Mouse (Mus musculus): ENCODE results near the gene Ildr2. TPM values are rescaled to one million over a fixed set of nuclear protein-coding genes. Genes with fewer than 3 reads are reported as not detected.

Gene Ildr2
- polyA plus RNA-seq, 1 experiment = not detected

DNA sequence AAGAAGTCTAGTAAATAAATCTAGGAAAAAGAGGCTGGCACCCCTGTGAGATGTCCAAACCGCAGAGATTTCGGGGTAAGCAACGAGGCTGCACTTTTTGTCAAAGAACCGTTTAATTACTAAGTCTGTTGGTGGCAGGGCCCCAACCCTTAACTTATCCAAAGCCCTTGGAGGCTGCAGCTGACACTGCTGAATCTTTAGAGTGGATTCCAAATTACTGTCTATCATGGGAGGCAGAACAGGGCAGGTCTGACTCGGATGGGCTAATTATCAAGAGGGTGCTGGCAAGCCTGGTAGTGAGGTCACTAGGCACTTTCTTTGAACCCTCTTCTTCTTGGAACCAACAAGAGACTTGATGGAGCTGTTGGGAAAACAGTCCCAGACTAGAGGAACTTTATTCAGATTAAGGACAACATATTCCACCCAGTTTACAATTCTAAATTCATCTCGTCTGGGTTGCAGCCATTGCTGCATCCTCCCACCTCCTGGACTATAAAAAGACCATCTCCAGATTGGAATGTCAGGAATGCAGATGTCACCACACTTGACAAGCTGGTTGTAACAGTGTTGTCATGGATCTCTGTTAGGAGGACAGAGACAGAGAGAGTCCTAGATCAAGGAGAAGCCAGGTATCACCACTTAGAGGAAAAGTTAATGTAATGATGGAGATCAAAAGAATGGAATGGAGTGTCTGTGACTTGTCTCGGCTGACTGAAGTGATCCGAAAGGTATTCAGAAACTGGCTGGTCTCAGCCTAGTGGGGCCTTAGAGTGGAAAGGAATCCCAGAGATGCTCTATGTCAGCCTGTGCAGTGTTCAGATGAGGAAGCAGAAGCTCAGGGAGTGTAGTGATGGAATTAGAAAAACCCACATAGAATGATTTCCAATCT is 50.7 kb downstream of the Ildr2 start:
- TF ChIP-seq GATA1 (IDR thresholded peaks at IDR 0.05; ENCODE audit: low read length) = no peak

- no peak for TF ChIP-seq GATA1 (IDR thresholded peaks at IDR 0.05; ENCODE audit: low read length)
Measured at GRCm38 (mm10) chr1:166308471-166308850, 54.5 kb downstream of the Ildr2 start.

GRCm38 (mm10) chr1:166308851-166309715 is 55.1 kb downstream of the Ildr2 start:
- TF ChIP-seq GATA1 (IDR thresholded peaks at IDR 0.05; ENCODE audit: low read length) = no peak

GRCm38 (mm10) chr1:166311151-166311550 is 57.2 kb downstream of the Ildr2 start:
- TF ChIP-seq GATA1 (IDR thresholded peaks at IDR 0.05; ENCODE audit: low read length) = no peak

DNA sequence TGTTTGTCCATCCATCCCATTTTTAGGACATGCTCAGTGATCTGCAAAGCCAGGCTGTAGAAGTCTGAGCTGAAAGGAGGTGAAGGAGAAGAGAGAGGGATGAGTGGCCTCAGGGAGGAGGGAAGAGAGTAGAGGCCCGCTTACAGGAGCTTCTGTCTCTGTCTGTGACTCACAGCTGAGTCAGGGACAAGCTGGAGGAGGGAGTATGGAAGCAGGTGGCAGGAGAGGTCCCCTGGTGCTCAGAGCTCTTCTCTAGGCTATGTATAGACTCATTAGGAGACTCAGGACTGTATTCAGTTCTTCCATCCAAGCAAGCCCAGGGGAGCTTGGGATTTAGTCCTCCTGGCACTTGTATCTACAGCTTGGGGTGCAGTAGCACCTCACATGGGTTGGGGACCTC is 59.7 kb downstream of the Ildr2 start:
- no peak for TF ChIP-seq GATA1 (IDR thresholded peaks at IDR 0.05; ENCODE audit: low read length)

DNA sequence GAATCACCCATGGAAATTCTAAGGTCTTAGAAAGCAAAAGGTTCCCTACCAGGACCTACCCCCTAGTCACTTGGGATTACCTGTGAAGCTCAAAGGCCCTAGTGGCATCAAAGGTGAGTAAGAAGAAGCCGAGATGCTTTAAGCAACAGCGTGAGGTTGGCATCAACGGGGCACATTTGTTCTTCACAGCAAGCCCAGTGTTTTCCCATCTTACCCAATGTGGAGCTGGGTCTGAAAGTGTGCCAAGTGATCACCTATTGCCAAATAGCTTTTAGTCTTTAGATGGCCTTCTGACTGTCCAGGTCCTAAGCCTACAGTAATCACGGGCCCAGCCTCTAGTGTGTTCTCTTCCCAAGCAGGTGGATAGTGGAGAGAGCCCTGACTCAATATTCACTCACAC is 61.8 kb downstream of the Ildr2 start:
- no peak for TF ChIP-seq GATA1 (IDR thresholded peaks at IDR 0.05; ENCODE audit: low read length)

DNA sequence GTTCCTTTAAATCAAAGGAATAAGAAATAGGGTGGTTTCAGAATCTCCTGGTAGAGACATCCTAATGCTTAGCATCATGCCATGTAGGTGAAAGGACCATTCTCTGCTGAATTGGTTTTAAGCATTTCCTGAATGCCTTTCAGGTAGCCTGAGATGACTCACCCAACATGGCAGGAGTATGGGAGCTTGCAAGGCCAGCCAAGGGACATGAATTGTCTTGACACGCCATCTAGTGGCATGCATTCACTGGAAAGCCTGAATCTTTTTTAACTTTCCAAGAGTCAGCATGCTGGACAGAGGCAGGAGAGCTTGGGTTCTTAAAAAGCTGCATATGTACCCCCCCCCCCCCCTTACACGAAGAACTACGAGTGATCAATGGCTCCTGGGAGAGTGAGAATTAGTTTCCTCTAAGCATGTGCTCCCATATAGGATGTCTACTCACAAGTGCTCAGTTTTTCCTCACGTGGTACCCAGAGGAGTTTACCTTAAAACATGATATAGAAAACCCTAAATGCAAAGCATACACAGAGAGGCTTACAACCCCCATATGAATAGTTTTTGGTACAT is 65.3 kb downstream of the Ildr2 start:
- no peak for TF ChIP-seq GATA1 (IDR thresholded peaks at IDR 0.05; ENCODE audit: low read length)

DNA sequence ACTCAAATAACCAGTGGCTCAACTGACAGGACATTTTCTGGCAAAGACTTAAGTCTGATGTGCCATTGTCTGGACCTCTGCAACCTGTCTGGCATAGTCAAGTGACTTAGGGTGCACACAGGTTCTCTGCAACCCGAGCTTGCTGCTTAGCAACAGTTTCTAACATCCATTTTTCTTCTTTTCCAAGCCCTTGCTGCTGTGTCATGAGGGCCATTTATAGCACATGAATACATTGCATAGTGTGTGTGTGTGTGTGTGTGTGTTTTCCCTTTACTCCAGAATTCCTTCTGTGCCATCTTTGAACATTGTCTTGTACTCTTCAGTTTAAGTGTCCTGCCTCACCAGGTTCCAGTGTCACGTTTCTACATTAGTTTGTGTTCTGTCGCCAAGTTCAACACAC is 72.5 kb downstream of the Ildr2 start:
- TF ChIP-seq GATA1 (IDR thresholded peaks at IDR 0.05; ENCODE audit: low read length) = no peak

GRCm38 (mm10) chr1:166330752-166331151 is 76.8 kb downstream of the Ildr2 start:
- no peak for TF ChIP-seq GATA1 (IDR thresholded peaks at IDR 0.05; ENCODE audit: low read length)

DNA sequence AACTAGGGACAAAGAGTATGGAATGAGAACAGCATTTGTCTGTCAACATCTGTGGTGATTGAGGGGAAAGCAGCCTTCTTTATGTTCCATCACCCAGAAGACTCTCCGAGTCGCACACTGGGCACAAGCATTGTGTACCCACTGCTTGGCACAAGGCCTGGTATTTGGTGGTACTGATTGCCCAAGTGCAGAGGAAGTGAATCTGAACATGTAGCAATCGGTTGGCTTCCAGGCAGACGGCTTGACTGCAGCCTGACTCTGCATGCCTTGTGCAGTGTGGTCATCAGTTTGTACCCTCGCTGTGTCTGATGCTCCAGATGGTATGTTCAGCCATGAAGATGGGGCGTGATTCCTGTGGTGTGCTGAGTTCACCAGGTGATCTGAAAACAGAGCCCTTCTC is 85.2 kb downstream of the Ildr2 start:
- no peak for TF ChIP-seq GATA1 (IDR thresholded peaks at IDR 0.05; ENCODE audit: low read length)

GRCm38 (mm10) chr1:166342060-166342459 is 88.1 kb downstream of the Ildr2 start:
- TF ChIP-seq GATA1 (IDR thresholded peaks at IDR 0.05; ENCODE audit: low read length) = no peak

- no peak for TF ChIP-seq GATA1 (IDR thresholded peaks at IDR 0.05; ENCODE audit: low read length)
Measured at GRCm38 (mm10) chr1:166342539-166342938, 88.6 kb downstream of the Ildr2 start.

DNA sequence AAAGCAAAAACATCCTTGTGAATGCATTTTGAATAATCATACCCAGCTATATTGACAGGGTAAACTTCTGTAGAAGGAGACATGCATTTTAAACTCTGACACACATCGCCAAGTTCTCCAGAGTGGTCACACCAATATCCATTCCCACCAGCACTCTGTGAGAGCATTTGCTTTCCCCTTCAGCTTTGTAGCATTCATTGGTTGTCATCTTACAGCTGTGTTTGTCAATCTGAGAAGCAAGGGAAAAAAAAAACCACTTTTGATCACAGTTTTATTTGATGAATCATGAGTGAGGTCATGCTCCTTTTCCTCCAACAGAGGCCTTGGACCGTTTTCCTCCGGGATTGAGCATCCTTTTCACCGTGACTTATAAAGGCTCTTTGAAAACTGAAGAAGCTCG is 89.6 kb downstream of the Ildr2 start:
- no peak for TF ChIP-seq GATA1 (IDR thresholded peaks at IDR 0.05; ENCODE audit: low read length)

- no peak for TF ChIP-seq GATA1 (IDR thresholded peaks at IDR 0.05; ENCODE audit: low read length)
Measured at GRCm38 (mm10) chr1:166344300-166345077, 90.5 kb downstream of the Ildr2 start.

GRCm38 (mm10) chr1:166345602-166346001 is 91.7 kb downstream of the Ildr2 start:
- no peak for TF ChIP-seq GATA1 (IDR thresholded peaks at IDR 0.05; ENCODE audit: low read length)
